Mouse (Mus musculus) heart, postnatal 0 days (tissue): Measurements from ENCODE around the gene Pth1r. TPM values are rescaled to one million over a fixed set of nuclear protein-coding genes. Genes with fewer than 3 reads are reported as not detected.

Source experiments
- ATAC-seq: fragments of 200-750 bp; cut with Nextera tagmentation; 2 replicates; pipeline ENCODE4 v1.8.0; 2017; ENCODE audit warnings: low read depth, moderate number of reproducible peaks, moderate library complexity; ENCODE audit not compliant: insufficient read depth
- DNase-seq: peaks from one replicate; pipeline ENCODE4 v3.0.0-alpha.2; 2016; ENCODE audit warnings: low spot score
- H3K27ac ChIP-seq: fragments of 300-500 bp; sonication (generic); 2 replicates; pipeline ENCODE4 v1.5.1; 2014; ENCODE audit warnings: low read depth, mild to moderate bottlenecking
- H3K27me3 ChIP-seq: fragments of 300-500 bp; sonication (generic); 2 replicates; pipeline ENCODE4 v1.6.1; 2014; ENCODE audit warnings: low read length, mixed read lengths; ENCODE audit not compliant: control insufficient read depth, insufficient read depth
- H3K36me3 ChIP-seq: fragments of 300-500 bp; sonication (generic); replicated peaks from 2 replicates; pipeline ENCODE4 v1.6.1; 2014; ENCODE audit warnings: low read length, mixed read lengths; ENCODE audit not compliant: control insufficient read depth, insufficient read depth
- H3K4me1 ChIP-seq: fragments of 300-500 bp; sonication (generic); 2 replicates; pipeline ENCODE4 v1.6.1; 2014; ENCODE audit warnings: antibody characterized with exemption; ENCODE audit not compliant: control insufficient read depth, insufficient read depth
- H3K4me2 ChIP-seq: fragments of 300-500 bp; sonication (generic); 2 replicates; pipeline ENCODE4 v1.6.1; 2014; ENCODE audit warnings: low read depth, mild to moderate bottlenecking, low read length, moderate library complexity
- H3K4me3 ChIP-seq: fragments of 300-500 bp; sonication (generic); 2 replicates; pipeline ENCODE4 v1.5.1; 2014; ENCODE audit warnings: low read depth, low read length
- H3K9ac ChIP-seq: fragments of 300-500 bp; sonication (generic); replicated peaks from 2 replicates; pipeline ENCODE4 v1.6.1; 2014; ENCODE audit warnings: low read depth, low read length, mixed read lengths
- H3K9me3 ChIP-seq: fragments of 300-500 bp; sonication (generic); replicated peaks from 2 replicates; pipeline ENCODE4 v1.6.1; 2016; ENCODE audit warnings: low read length; ENCODE audit not compliant: control insufficient read depth
- CTCF ChIP-seq: IDR thresholded peaks from 2 replicates; pipeline ENCODE4 v1.5.1; 2016; ENCODE audit warnings: antibody characterized with exemption, control low read depth, low read depth
- EP300 ChIP-seq: IDR thresholded peaks from 2 replicates; pipeline ENCODE4 v1.6.1; 2016; ENCODE audit warnings: antibody characterized with exemption, low read depth
- WGBS: fragments of 180-500 bp; shearing (Covaris S2); extraction: QIAGEN DNeasy Blood & Tissue Kit; methylation state at CpG from one replicate; pipeline ENCODE4 v1.1.7; 2014; 5-methylcytosine and 5-hydroxymethylcytosine counted together
- polyA plus RNA-seq: library from polyadenylated mRNA; unstranded; fragments of >200 nt; fragmentation: Nextera tagmentation; extraction: Ambion mirVana; gene quantifications from 2 replicates; pipeline ENCODE4 v1.2.1, GENCODE M21; 2015
- total RNA-seq: library from RNA; depleted of rRNA; stranded (reverse); fragments of >200 nt; gene quantifications from 2 replicates; pipeline ENCODE4 v1.2.3, GENCODE M21; 2014; ENCODE audit warnings: low replicate concordance

Gene Pth1r
- total and polyA plus RNA-seq, 2 experiments from 2014 or later = 12.0 to 41.8 TPM

GRCm38 (mm10) chr9:110725721-110726135 is 21.2 kb downstream of the Pth1r start:
- WGBS = 21% methylated on average over 9 of the region's 9 CpGs
- Histone ChIP-seq H3K9ac (no peak overlapping the region), H3K4me1 (peaks cover 8% of the 10 kb centered on the region; the same call in 1 of the 2 replicates), H3K4me3 (no peak overlapping the region), H3K27ac (no peak overlapping the region), H3K4me2 (no peak overlapping the region), H3K27me3 (no peaks in the 10 kb centered on the region), H3K9me3 (no peaks in the 10 kb centered on the region), H3K36me3 (peaks cover 7% of the 10 kb centered on the region; the same call in 1 of the 2 replicates)
- ATAC-seq (peak; percentile 51; the same call in 1 of the 2 replicates), DNase-seq (peak; percentile 46)
- no peak for TF ChIP-seq EP300
- TF ChIP-seq CTCF = no peak

GRCm38 (mm10) chr9:110722060-110722459 is 24.9 kb downstream of the Pth1r start:
- no peak overlapping the region for H3K4me3 ChIP-seq
- DNase-seq = no peak
- H3K9ac ChIP-seq = no peak overlapping the region
- H3K4me2 ChIP-seq = no peak overlapping the region
- H3K36me3 ChIP-seq = peaks cover 7% of the 10 kb centered on the region; the same call in 1 of the 2 replicates
- TF ChIP-seq CTCF (no peak), EP300 (no peak)
- H3K27me3 ChIP-seq = no peaks in the 10 kb centered on the region
- WGBS = 91% methylated on average over 10 of the region's 10 CpGs
- H3K9me3 ChIP-seq = no peaks in the 10 kb centered on the region
- ATAC-seq = no peak
- peaks cover 8% of the 10 kb centered on the region; the same call in 1 of the 2 replicates for H3K4me1 ChIP-seq
- no peak overlapping the region for H3K27ac ChIP-seq

- Histone ChIP-seq H3K27ac (no peak overlapping the region), H3K9me3 (no peaks in the 10 kb centered on the region), H3K27me3 (no peaks in the 10 kb centered on the region), H3K4me3 (no peak overlapping the region), H3K9ac (0 out of 2 replicates have a peak overlapping the region, but pooled peaks have one; percentile 18), H3K4me2 (no peak overlapping the region), H3K4me1 (0 out of 2 replicates have a peak, but pooled peaks cover 1% of the 10 kb centered on the region), H3K36me3 (peaks cover 11% of the 10 kb centered on the region; the same call in 1 of the 2 replicates)
- DNase-seq (no peak), ATAC-seq (no peak)
- 69% methylated on average over 5 of the region's 5 CpGs for WGBS
- no peak for TF ChIP-seq EP300
- no peak for TF ChIP-seq CTCF
These were observed 27.0 kb downstream of the Pth1r start for GRCm38 (mm10) chr9:110719977-110720376.

GRCm38 (mm10) chr9:110718810-110719209 is 28.1 kb downstream of the Pth1r start:
- TF ChIP-seq CTCF (no peak), EP300 (no peak)
- no peak overlapping the region for H3K4me3 ChIP-seq
- H3K27me3 ChIP-seq = no peaks in the 10 kb centered on the region
- ATAC-seq = no peak
- H3K4me2 ChIP-seq = no peak overlapping the region
- no peak overlapping the region for H3K27ac ChIP-seq
- WGBS = 63% methylated on average over 3 of the region's 3 CpGs
- H3K4me1 ChIP-seq = no peaks in the 10 kb centered on the region
- H3K9me3 ChIP-seq = no peaks in the 10 kb centered on the region
- H3K9ac ChIP-seq = no peak overlapping the region
- DNase-seq = no peak
- H3K36me3 ChIP-seq = peaks cover 22% of the 10 kb centered on the region; the same call in 1 of the 2 replicates

- Histone ChIP-seq H3K27ac (no peak overlapping the region), H3K4me1 (no peaks in the 10 kb centered on the region), H3K36me3 (peaks cover 23% of the 10 kb centered on the region), H3K9ac (no peak overlapping the region), H3K4me2 (no peak overlapping the region), H3K27me3 (no peaks in the 10 kb centered on the region), H3K9me3 (no peaks in the 10 kb centered on the region), H3K4me3 (no peak overlapping the region)
- WGBS = 72% methylated on average over 6 of the region's 6 CpGs
- ATAC-seq = no peak
- no peak for DNase-seq
- no peak for TF ChIP-seq CTCF
- no peak for TF ChIP-seq EP300
These were observed 28.9 kb downstream of the Pth1r start for GRCm38 (mm10) chr9:110718071-110718470.

GRCm38 (mm10) chr9:110716775-110717174 is 30.2 kb downstream of the Pth1r start:
- Histone ChIP-seq H3K27me3 (no peaks in the 10 kb centered on the region), H3K9ac (no peak overlapping the region), H3K36me3 (peaks cover 28% of the 10 kb centered on the region), H3K4me3 (no peak overlapping the region), H3K27ac (no peak overlapping the region), H3K9me3 (no peaks in the 10 kb centered on the region), H3K4me1 (no peaks in the 10 kb centered on the region), H3K4me2 (no peak overlapping the region)
- WGBS = 32% methylated on average over 4 of the region's 4 CpGs
- DNase-seq (peak; percentile 73), ATAC-seq (peak; percentile 81)
- TF ChIP-seq EP300 (no peak), CTCF (peak; percentile 85)
